Mouse (Mus musculus): ENCODE results near the gene Ppil2.

Gene Ppil2

DNA sequence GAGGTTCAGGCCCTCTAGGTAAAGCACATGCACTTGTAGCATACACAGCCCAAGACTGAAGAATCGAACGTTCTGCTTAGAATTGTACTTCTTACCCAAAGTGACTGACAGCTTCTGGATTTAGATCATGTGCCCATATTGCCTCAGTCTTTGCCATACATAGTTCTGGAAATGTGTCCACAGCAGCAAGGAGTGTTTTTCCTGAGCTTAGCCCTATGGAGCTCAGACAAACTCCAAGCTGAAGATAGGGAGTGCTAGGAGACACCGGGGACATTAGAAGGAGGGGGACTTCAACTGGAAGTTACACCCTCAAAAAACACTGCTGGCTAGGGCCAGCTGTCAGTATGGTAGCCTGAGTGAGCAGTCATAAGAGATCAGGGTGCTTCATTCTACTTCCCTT is 70.3 kb downstream of the Ppil2 start:
- DNase-seq (ENCODE audit: low read depth, low spot score), result no peak

Measured in retina, postnatal 7 days (tissue).